Mouse (Mus musculus) midbrain, embryonic 16.5 days (tissue): ENCODE data around the gene Ppara. TPM values are rescaled to one million over a fixed set of nuclear protein-coding genes. Genes with fewer than 3 reads are reported as not detected.
A peak's percentile ranks its signal among the peaks of the same experiment; 100 is the strongest.

Experiments
- ATAC-seq: fragments of 200-750 bp; cut with Nextera tagmentation; 2 replicates; pipeline ENCODE4 v1.8.0; 2017; ENCODE audit warnings: moderate TSS enrichment
- H3K27ac ChIP-seq: fragments of 300-500 bp; sonication (generic); 2 replicates; pipeline ENCODE4 v1.5.1; 2014; ENCODE audit warnings: mild to moderate bottlenecking, low read length, mixed read lengths
- H3K27me3 ChIP-seq: fragments of 300-500 bp; sonication (generic); 2 replicates; pipeline ENCODE4 v1.6.1; 2014; ENCODE audit warnings: low read depth, low read length, mixed read lengths; ENCODE audit not compliant: control insufficient read depth, insufficient read depth
- H3K36me3 ChIP-seq: fragments of 300-500 bp; sonication (generic); 2 replicates; pipeline ENCODE4 v1.6.1; 2014; ENCODE audit warnings: mild to moderate bottlenecking, low read length, moderate library complexity, mixed read lengths; ENCODE audit not compliant: control insufficient read depth, insufficient read depth
- H3K4me1 ChIP-seq: fragments of 300-500 bp; sonication (generic); 2 replicates; pipeline ENCODE4 v1.6.1; 2014; ENCODE audit warnings: mild to moderate bottlenecking, low read length, mixed read lengths; ENCODE audit not compliant: control insufficient read depth, insufficient read depth
- H3K4me2 ChIP-seq: fragments of 300-500 bp; sonication (generic); 2 replicates; pipeline ENCODE4 v1.6.1; 2014; ENCODE audit warnings: mild to moderate bottlenecking, low read length, mixed read lengths
- H3K4me3 ChIP-seq: fragments of 300-500 bp; sonication (generic); 2 replicates; pipeline ENCODE4 v1.5.1; 2014; ENCODE audit warnings: low read depth, mild to moderate bottlenecking, low read length, moderate library complexity, mixed read lengths
- H3K9ac ChIP-seq: fragments of 300-500 bp; sonication (generic); 2 replicates; pipeline ENCODE4 v1.6.1; 2014; ENCODE audit warnings: low read depth, low read length, mixed read lengths
- H3K9me3 ChIP-seq: fragments of 300-500 bp; sonication (generic); replicated peaks from 2 replicates; pipeline ENCODE4 v1.6.1; 2014; ENCODE audit warnings: mild to moderate bottlenecking, low read length, mixed read lengths; ENCODE audit not compliant: control insufficient read depth, poor library complexity, severe bottlenecking
- WGBS: fragments of 180-500 bp; shearing (Covaris S2); extraction: QIAGEN DNeasy Blood & Tissue Kit; methylation state at CpG from one replicate; pipeline ENCODE4 v1.1.7; 2014; 5-methylcytosine and 5-hydroxymethylcytosine counted together
- polyA plus RNA-seq: library from polyadenylated mRNA; unstranded; fragments of >200 nt; fragmentation: Nextera tagmentation; extraction: Ambion mirVana; gene quantifications from 2 replicates; pipeline ENCODE4 v1.2.1, GENCODE M21; 2015

The Ppara gene
- polyA plus RNA-seq, 1 experiment from 2014 or later = 1.5 TPM

DNA sequence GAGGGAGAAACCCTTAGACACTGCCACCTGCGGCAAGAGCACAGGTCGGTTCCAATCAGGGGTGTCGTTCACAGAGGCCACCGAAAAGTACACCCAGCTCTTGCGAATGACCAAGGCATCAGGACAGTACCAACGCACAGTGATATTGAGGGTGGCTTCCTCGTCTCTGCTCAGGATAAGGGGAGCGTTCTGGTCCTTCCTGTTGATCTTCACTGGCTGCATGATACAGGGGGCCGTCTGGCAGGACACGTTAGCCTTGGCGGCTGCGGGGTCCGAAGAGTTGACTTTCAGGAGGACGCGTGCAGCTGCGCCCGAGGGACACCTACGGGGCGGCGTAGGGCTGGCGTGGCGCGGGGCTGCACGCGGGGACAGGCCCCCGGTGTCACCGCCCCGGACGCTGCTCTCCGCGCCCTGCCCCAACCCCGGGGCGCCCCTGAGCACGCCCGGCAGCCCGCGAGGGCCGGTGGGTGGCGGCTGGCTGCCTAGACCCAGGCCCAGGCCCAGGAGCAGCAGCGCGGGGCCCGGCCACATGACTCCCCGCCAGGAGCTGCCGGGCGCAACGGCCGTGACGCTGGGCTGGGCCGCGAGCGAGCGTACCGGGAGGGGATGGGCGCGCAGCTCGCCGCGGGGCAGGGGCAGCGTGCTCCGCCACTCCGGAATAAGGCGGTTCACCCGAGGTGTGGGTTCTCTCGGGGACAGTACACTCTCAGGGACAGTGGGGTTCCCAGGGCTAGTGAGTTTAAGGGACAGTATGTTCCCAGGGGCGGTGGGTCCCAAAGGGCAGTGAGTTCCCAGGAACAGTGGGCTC is 86.6 kb downstream of the Ppara start, which contains the start of gene Pkdrej:
Pkdrej (minus strand) TSS at position 532 of the 808 bp plus-strand sequence.
- Histone ChIP-seq H3K4me2 (peak within 1 kb of the TSS; percentile 71), H3K36me3 (no peaks in the 10 kb centered on the region), H3K27ac (no peak within 1 kb of the TSS), H3K9me3 (no peaks in the 10 kb centered on the region), H3K27me3 (no peaks in the 10 kb centered on the region; the same call in none of the 2 replicates), H3K4me1 (peaks cover 3% of the 10 kb centered on the region; the same call in 1 of the 2 replicates), H3K9ac (peak within 1 kb of the TSS; percentile 57), H3K4me3 (peak within 1 kb of the TSS; percentile 42)
- 2% methylated on average over 58 of the region's 65 CpGs for WGBS
- peak; percentile 42; the same call in 1 of the 2 replicates for ATAC-seq

DNA sequence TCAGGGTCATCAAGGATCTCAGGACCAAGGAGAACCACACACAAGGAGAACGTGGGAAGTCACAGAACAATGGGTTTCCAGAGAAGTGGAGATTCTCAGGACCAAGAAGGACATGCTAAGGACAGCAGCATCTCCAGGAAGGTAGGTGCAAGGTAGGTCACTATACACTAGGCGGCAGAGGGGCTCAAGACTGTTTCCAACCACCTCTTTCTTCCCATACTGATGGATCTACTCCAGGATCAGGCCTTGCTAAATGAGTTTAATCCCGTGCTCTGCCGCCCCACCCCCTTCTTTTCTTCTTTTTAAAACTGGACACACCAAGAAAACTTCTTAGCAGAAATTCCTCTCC is 87.2 kb downstream of the Ppara start:
- 0 out of 2 replicates have a peak, but pooled peaks have one; percentile 48 for ATAC-seq
- Histone ChIP-seq H3K4me3 (peak overlapping the region; percentile 42), H3K27me3 (no peaks in the 10 kb centered on the region; the same call in none of the 2 replicates), H3K9me3 (no peaks in the 10 kb centered on the region), H3K27ac (no peak overlapping the region), H3K9ac (peak overlapping the region; percentile 57; the same call in 1 of the 2 replicates), H3K4me1 (peaks cover 3% of the 10 kb centered on the region; the same call in 1 of the 2 replicates), H3K36me3 (no peaks in the 10 kb centered on the region), H3K4me2 (peak overlapping the region; percentile 71)
- 9% methylated on average over 4 of the region's 4 CpGs for WGBS

DNA sequence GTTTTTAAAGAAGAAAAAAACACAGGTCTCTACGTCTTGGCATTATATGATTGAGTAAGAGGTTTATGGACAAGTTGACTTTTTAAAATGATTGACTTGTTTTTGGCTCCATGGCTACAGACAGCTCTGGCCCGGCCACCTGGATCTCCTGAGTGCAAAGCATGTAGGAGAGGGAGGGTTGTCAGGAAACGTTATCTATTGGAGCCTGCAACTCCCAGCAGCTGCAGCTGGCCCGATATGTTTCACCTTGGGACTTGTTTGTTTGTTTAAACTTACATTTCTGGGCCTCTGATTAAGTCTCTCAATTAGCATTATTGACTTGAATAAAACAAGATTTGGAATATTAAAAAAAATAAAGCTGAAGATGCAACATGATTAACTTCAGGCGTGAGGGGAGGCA is 91.9 kb downstream of the Ppara start:
- 78% methylated on average over 5 of the region's 5 CpGs for WGBS
- no peak for ATAC-seq
- Histone ChIP-seq H3K27me3 (no peaks in the 10 kb centered on the region), H3K27ac (no peak overlapping the region), H3K9ac (no peak overlapping the region), H3K36me3 (no peaks in the 10 kb centered on the region), H3K4me1 (peaks cover 3% of the 10 kb centered on the region; the same call in 1 of the 2 replicates), H3K9me3 (no peaks in the 10 kb centered on the region), H3K4me3 (no peak overlapping the region), H3K4me2 (no peak overlapping the region)

DNA sequence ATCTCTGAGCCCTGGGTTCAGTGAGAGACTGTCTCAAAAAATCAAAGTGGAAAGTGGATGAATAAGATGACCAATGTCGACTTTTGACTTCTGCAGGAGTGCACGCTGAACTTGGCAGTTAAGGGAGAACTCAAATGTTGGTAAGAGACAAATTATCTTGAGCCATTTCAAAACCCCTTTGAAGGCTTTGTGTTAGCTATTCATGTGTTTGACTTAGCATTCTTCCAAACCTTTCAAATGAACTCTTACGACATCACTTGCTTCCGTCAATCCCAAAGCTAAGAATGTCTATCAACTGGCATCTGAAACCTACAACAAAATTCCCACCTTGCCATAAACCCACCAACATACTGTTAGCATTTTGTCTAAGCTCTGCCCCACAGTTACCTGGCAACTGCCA is 93.3 kb downstream of the Ppara start:
- Histone ChIP-seq H3K4me2 (no peak overlapping the region), H3K4me3 (no peak overlapping the region), H3K27ac (no peak overlapping the region), H3K9ac (no peak overlapping the region), H3K27me3 (no peaks in the 10 kb centered on the region), H3K9me3 (no peaks in the 10 kb centered on the region), H3K36me3 (no peaks in the 10 kb centered on the region), H3K4me1 (peaks cover 6% of the 10 kb centered on the region; the same call in 1 of the 2 replicates)
- no peak for ATAC-seq
- WGBS = 92% methylated on average over 4 of the region's 4 CpGs

DNA sequence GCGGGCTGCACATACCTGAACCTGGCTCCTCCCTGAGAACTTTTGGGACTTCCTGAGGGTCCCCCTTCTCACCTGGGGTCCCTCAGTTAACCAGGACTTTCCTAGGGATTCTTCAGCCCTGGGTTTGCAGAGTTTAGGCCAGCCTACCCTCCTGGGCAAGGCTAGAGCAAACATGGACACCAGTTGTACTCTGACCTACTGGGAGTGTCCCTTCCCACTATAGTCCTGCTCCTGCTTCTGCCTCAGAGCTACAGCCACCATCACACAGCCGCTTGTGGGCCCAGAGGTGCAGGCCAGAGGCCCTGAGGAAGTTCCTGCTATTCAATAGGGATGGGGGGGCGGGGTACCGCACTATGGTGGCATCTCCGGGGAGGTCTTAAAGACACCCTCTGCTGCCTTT is 94.7 kb downstream of the Ppara start:
- ATAC-seq = no peak
- Histone ChIP-seq H3K9me3 (no peaks in the 10 kb centered on the region), H3K27me3 (no peaks in the 10 kb centered on the region), H3K36me3 (no peaks in the 10 kb centered on the region), H3K27ac (no peak overlapping the region), H3K4me2 (no peak overlapping the region), H3K4me1 (peaks cover 6% of the 10 kb centered on the region; the same call in 1 of the 2 replicates), H3K9ac (no peak overlapping the region), H3K4me3 (no peak overlapping the region)
- WGBS = 71% methylated on average over 5 of the region's 5 CpGs

DNA sequence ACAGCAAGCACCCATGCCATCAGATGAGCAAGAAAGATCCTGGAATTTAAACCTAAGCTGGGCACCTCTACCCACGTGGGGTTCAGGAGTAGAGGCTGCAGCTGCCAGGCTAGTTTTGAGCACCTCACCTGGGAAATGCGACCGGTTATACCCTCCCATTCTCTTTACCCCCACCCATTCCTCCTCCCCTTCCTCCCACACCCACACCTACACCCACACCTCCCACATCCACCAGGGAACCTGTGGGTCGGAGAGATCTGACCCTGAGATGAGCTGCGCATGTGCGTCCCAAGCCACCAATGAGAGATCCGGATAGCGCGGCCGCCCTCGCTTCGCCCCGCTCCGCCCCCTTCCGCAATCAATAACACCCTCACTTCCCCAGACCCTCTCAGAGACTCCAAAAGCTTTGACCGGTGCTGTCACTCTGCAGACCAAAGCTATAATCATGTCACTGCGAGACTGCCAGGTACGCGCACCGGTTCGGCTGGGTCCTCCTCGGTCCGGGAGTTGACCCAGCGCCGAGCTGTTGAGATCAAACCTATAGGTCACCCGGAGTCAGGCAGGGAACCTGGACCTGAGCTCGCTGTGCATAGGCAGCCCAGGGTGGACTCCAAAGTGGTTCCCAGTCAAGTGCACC is 97.3 kb downstream of the Ppara start, which contains the start of gene Ttc38:
Ttc38 (plus strand) TSS at position 353 of the 637 bp plus-strand sequence.
- peak; percentile 94 for ATAC-seq
- Histone ChIP-seq H3K27ac (no peak within 1 kb of the TSS), H3K9ac (peak within 1 kb of the TSS; percentile 58), H3K4me2 (peak within 1 kb of the TSS; percentile 63), H3K4me1 (peaks cover 6% of the 10 kb centered on the region; the same call in 1 of the 2 replicates), H3K4me3 (peak within 1 kb of the TSS; percentile 53), H3K9me3 (no peaks in the 10 kb centered on the region), H3K27me3 (no peaks in the 10 kb centered on the region), H3K36me3 (peaks cover 2% of the 10 kb centered on the region; the same call in 1 of the 2 replicates)
- under 1% methylated on average over 27 of the region's 27 CpGs for WGBS

DNA sequence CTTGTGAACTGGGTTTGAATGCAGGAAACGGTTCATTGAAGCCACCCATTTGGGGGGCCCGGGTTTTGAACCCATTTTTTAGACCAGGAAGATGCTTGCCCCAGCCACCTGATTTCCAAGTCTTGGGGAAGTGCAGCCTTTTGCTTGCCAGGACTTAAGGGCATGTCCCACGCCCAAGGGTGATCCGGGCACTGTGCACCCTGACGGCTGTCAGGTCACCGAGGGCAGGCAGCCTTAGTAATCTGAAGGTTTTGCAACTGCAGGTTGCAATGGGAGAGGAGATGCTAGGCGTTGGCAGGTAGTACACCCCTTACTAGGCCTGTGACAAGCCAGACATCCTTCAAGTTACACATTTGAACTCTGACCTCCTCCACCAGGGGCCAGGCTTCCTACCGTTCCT is 97.8 kb downstream of the Ppara start:
- peak overlapping the region; percentile 63 for H3K4me2 ChIP-seq
- 58% methylated on average over 8 of the region's 8 CpGs for WGBS
- peak overlapping the region; percentile 58 for H3K9ac ChIP-seq
- H3K36me3 ChIP-seq = peaks cover 2% of the 10 kb centered on the region; the same call in 1 of the 2 replicates
- peak overlapping the region; percentile 53 for H3K4me3 ChIP-seq
- H3K27ac ChIP-seq = no peak overlapping the region
- H3K9me3 ChIP-seq = no peaks in the 10 kb centered on the region
- ATAC-seq = 0 out of 2 replicates have a peak, but pooled peaks have one; percentile 22
- peaks cover 6% of the 10 kb centered on the region; the same call in 1 of the 2 replicates for H3K4me1 ChIP-seq
- no peaks in the 10 kb centered on the region for H3K27me3 ChIP-seq

DNA sequence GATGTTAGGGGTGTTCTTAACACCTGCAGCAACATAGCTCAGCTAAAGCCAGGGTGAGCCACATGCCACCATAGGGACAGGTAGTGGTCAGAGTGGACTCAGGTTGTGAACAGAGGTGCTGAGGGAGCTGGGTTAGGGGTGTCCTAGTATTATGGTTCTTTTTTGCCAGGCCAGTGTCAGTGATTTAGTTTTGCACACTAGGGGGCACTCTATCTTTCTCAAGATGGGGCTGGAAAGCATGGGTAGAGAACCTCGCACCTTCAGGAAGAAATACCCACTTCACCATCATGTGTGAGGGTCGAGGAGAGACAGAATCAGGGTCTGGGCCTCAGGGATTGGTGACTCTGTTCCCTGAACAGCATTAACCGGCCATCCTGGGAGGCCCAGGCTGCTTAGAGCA is 100.6 kb downstream of the Ppara start:
- Histone ChIP-seq H3K9me3 (no peaks in the 10 kb centered on the region), H3K27me3 (no peaks in the 10 kb centered on the region), H3K4me2 (no peak overlapping the region), H3K27ac (no peak overlapping the region), H3K36me3 (peaks cover 2% of the 10 kb centered on the region; the same call in 1 of the 2 replicates), H3K4me3 (no peak overlapping the region), H3K4me1 (peaks cover 6% of the 10 kb centered on the region; the same call in 1 of the 2 replicates), H3K9ac (no peak overlapping the region)
- WGBS = 58% methylated on average over 3 of the region's 3 CpGs
- no peak for ATAC-seq
